Mouse (Mus musculus) urinary bladder, adult 18-20 months (tissue): ENCODE data around the gene Myo1c.

ENCODE experiments used
- DNase-seq, 2 experiments: peaks; one replicate each; pipeline ENCODE4 v3.0.0; 2022; ENCODE audit warnings: low spot score in 2 of 2, mixed read lengths in 2 of 2

Myo1c gene

DNA sequence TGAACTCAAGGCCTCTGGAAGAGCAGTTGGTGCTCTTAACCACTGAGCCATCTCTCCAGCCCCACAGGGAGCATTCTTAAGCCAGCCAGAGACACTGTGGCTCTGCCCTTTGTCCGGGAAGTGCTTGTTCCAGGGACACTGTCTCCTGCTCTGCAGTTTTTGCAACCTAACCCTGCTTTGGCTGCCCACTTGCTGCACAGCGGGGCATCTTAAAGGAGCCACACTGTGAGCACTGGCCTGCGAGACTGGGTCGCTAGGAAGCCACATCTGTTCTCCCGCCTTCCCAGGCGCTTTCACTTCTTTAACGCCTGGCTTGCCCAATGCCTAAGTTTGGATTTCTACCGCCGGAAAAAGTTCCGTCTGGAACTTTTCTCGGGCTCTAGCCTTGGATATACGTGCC lies 65.3 kb downstream of the Myo1c start:
- DNase-seq = no peak

DNA sequence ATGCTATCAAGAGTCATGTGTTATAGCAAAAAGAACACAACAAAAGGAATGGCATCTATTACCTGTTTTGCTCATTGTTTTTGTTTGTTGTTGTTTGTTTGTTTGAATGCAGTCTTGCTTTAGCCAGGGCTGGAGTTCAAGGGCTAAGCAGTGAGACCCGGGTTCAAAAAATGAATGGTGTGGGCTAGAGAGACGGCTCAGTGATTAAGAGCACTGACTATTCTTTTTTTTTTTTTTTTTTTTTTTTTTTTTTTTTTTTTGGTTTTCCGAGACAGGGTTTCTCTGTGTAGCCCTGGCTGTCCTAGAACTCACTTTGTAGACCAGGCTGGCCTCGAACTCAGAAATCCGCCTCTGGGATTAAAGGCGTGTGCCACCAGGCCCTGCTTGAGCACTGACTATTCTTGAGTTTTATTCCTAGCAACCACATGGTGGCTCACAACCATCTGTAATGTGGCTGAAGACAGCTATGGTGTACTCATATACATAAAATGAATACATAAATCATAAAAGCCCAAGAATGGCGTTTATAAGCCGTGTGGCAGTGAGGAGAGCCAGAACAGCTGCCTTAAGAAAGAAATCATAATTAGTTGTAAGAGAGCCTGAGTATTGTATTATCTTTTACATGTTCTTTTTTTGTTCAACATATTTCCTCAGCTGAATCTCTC lies 66.5 kb downstream of the Myo1c start:
- DNase-seq = no peak

- DNase-seq = no peak
These were observed 72.0 kb downstream of the Myo1c start for GRCm38 (mm10) chr11:75722339-75722738.
